Mouse (Mus musculus) forebrain, embryonic 16.5 days (tissue): ENCODE measurements around the gene Dgke. TPM values are rescaled to one million over a fixed set of nuclear protein-coding genes. Genes with fewer than 3 reads are reported as not detected.

Experiments used
- ATAC-seq: fragments of 200-750 bp; cut with Nextera tagmentation; 2 replicates; pipeline ENCODE4 v1.8.0; 2017; ENCODE audit warnings: mild to moderate bottlenecking, moderate library complexity
- H3K27ac ChIP-seq: fragments of 300-500 bp; sonication (generic); 2 replicates; pipeline ENCODE4 v1.5.1; 2014; ENCODE audit warnings: low read length, control low read depth
- H3K27me3 ChIP-seq: fragments of 300-500 bp; sonication (generic); replicated peaks from 2 replicates; pipeline ENCODE4 v1.6.1; 2014; ENCODE audit warnings: low read length; ENCODE audit not compliant: control insufficient read depth, insufficient read depth
- H3K36me3 ChIP-seq: fragments of 300-500 bp; sonication (generic); 2 replicates; pipeline ENCODE4 v1.6.1; 2014; ENCODE audit not compliant: control insufficient read depth, insufficient read depth
- H3K4me1 ChIP-seq: fragments of 300-500 bp; sonication (generic); replicated peaks from 2 replicates; pipeline ENCODE4 v1.6.1; 2014; ENCODE audit warnings: low read length; ENCODE audit not compliant: control insufficient read depth, insufficient read depth
- H3K4me2 ChIP-seq: fragments of 300-500 bp; sonication (generic); 2 replicates; pipeline ENCODE4 v1.6.1; 2014; ENCODE audit warnings: mild to moderate bottlenecking, low read length, control low read depth
- H3K4me3 ChIP-seq: fragments of 300-500 bp; sonication (generic); replicated peaks from 2 replicates; pipeline ENCODE4 v1.5.1; 2014; ENCODE audit warnings: mild to moderate bottlenecking, low read length, control low read depth
- H3K9ac ChIP-seq: fragments of 300-500 bp; sonication (generic); replicated peaks from 2 replicates; pipeline ENCODE4 v1.6.1; 2014; ENCODE audit warnings: low read depth, low read length, control low read depth
- H3K9me3 ChIP-seq: fragments of 300-500 bp; sonication (generic); 2 replicates; pipeline ENCODE4 v1.6.1; 2016; ENCODE audit warnings: low read length; ENCODE audit not compliant: control insufficient read depth
- WGBS: fragments of 180-500 bp; shearing (Covaris S2); extraction: QIAGEN DNeasy Blood & Tissue Kit; methylation state at CpG from one replicate; pipeline ENCODE4 v1.1.7; 2014; 5-methylcytosine and 5-hydroxymethylcytosine counted together
- polyA plus RNA-seq: library from polyadenylated mRNA; unstranded; fragments of >200 nt; fragmentation: Nextera tagmentation; extraction: Ambion mirVana; gene quantifications from 2 replicates; pipeline ENCODE4 v1.2.1, GENCODE M21; 2015

Gene Dgke
- polyA plus RNA-seq, 1 experiment from 2014 or later, result 17.1 TPM

DNA sequence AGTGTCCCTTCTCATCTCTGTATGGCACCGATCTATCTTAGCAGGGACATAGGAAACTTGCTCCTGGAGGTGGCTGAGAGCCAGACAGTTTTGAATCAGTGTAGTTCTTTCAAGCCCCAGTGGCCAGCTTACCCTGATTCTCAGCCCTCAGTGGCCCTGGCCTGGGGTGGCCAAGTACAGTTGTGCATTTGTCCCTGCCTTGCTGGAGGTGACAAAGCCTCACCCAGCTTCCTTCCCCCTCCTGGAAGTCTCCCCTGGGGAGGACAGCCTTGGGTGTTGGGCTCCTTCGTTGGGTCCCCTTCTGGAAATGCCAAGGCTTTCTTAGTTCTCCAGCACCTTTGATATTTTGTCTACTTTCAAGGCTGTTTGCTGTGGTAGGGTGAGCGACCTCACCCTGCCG is 62.9 kb downstream of the Dgke start:
- WGBS, result 82% methylated on average over 4 of the region's 4 CpGs
- Histone ChIP-seq H3K27me3 (peaks cover 17% of the 10 kb centered on the region), H3K4me3 (no peak overlapping the region), H3K27ac (no peak overlapping the region), H3K9ac (no peak overlapping the region), H3K9me3 (no peaks in the 10 kb centered on the region), H3K4me1 (0 out of 2 replicates have a peak, but pooled peaks cover 8% of the 10 kb centered on the region), H3K4me2 (no peak overlapping the region), H3K36me3 (no peaks in the 10 kb centered on the region)
- no peak for ATAC-seq

DNA sequence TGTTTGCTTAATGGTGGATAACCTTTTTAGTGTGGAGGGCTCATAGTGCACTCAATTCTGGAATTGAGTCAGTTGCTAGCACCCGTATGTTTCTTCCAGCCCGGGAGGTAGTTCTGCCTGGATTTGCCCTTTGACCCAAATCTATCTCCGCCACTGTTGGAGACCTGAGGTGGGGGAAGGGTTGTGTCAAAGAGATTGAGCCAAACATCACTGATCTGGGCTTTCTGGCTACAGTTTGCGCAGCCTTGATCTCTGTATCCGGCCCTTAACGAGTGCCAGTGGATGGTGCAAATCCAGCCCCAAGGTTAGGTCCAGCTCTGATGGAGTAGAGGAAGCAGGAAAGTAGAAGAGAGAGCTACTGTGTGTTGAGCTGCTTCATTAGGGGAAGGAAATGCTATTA is 63.6 kb downstream of the Dgke start:
- H3K36me3 ChIP-seq, result no peaks in the 10 kb centered on the region
- no peak overlapping the region for H3K4me2 ChIP-seq
- no peak for ATAC-seq
- 0 out of 2 replicates have a peak, but pooled peaks cover 8% of the 10 kb centered on the region for H3K4me1 ChIP-seq
- H3K27ac ChIP-seq, result no peak overlapping the region
- WGBS, result 70% methylated on average over 6 of the region's 6 CpGs
- H3K4me3 ChIP-seq, result no peak overlapping the region
- H3K9me3 ChIP-seq, result no peaks in the 10 kb centered on the region
- no peak overlapping the region for H3K9ac ChIP-seq
- H3K27me3 ChIP-seq, result peaks cover 18% of the 10 kb centered on the region

DNA sequence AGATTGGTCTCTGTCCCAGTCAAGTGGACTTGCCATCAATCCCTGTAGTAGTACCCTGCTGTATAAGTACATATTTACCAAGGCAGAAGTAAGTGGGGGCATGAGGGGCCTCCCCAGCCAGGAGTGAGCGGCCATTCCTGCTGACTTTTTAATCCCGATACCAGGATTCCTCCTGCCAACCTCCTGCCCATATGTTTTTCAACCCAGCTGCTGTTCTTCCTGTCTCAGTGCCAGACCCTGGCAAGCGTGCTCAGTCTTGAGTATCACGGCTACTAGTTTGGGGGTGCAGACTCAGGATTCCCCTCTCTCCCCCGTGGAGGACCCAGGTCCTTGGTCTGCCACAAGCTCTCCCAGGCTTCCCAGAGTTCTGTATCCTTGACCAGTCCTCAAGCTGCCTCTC is 64.0 kb downstream of the Dgke start:
- H3K9ac ChIP-seq, result no peak overlapping the region
- ATAC-seq, result no peak
- H3K36me3 ChIP-seq, result no peaks in the 10 kb centered on the region
- H3K9me3 ChIP-seq, result no peaks in the 10 kb centered on the region
- H3K27ac ChIP-seq, result no peak overlapping the region
- H3K4me3 ChIP-seq, result no peak overlapping the region
- peaks cover 18% of the 10 kb centered on the region for H3K27me3 ChIP-seq
- H3K4me1 ChIP-seq, result 0 out of 2 replicates have a peak, but pooled peaks cover 8% of the 10 kb centered on the region
- WGBS, result 58% methylated on average over 5 of the region's 5 CpGs
- no peak overlapping the region for H3K4me2 ChIP-seq

DNA sequence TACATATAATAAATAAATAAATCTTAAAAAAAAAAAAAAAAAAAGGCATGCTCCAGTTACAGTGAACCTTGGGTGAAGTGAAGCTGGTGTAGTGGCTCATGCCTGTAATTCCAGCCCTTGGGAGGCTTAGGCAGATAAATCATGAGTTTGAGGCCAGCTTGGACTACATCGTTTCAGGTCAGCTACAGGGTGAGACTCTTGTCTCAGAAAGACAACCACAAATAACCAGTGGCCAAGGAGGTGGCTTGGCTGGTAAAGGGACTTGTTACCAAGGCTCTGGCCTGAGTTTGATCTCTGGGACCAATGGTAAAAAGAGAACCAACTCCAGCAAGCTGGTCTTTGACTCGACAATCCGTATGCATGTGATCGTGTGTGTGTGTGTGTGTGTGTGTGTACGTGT is 64.6 kb downstream of the Dgke start:
- no peak overlapping the region for H3K4me2 ChIP-seq
- no peak overlapping the region for H3K27ac ChIP-seq
- ATAC-seq, result no peak
- no peak overlapping the region for H3K9ac ChIP-seq
- H3K36me3 ChIP-seq, result no peaks in the 10 kb centered on the region
- H3K4me3 ChIP-seq, result no peak overlapping the region
- 0 out of 2 replicates have a peak, but pooled peaks cover 8% of the 10 kb centered on the region for H3K4me1 ChIP-seq
- no peaks in the 10 kb centered on the region for H3K9me3 ChIP-seq
- 93% methylated on average over 5 of the region's 5 CpGs for WGBS
- peaks cover 18% of the 10 kb centered on the region for H3K27me3 ChIP-seq

DNA sequence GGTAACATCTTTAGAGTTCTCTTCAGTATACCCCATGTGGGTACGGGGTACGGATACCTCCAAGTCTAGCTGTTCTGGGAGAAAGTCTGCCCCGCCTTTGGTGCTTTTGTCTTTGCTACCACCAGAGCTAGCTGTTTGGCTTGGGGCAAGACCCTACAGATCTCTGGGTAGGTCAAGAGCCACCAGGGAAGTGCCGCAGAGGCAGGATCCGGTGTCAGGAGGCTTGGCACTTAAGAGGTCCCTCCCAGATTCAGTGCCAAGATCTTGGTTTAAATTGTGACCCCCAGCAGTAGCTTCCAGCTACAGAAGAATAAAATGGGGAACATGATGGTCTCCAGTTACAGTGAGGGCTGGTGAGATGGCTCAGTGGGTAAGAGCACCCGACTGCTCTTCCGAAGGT is 65.1 kb downstream of the Dgke start:
- Histone ChIP-seq H3K4me2 (no peak overlapping the region), H3K27ac (no peak overlapping the region), H3K4me1 (0 out of 2 replicates have a peak, but pooled peaks cover 8% of the 10 kb centered on the region), H3K9me3 (no peaks in the 10 kb centered on the region), H3K9ac (no peak overlapping the region), H3K27me3 (peaks cover 18% of the 10 kb centered on the region), H3K36me3 (no peaks in the 10 kb centered on the region), H3K4me3 (no peak overlapping the region)
- WGBS, result 93% methylated on average over 7 of the region's 7 CpGs
- ATAC-seq, result no peak

DNA sequence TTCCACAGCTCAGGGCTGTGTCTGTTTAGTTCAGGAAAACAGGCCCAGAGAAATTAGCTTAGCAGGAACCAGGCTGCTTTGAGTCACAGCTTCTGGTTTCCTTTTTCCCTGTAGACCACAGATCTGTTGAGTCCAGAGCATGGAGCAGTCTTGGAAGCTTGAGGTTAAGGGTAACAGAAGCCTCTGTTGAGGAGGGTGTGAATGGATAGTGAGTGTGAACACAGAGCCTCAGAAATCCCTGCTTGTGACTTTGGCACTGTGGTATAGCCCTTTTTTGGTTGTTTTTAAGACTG is 66.2 kb downstream of the Dgke start:
- no peak for ATAC-seq
- Histone ChIP-seq H3K9me3 (no peaks in the 10 kb centered on the region), H3K27ac (no peak overlapping the region), H3K36me3 (no peaks in the 10 kb centered on the region), H3K27me3 (peaks cover 18% of the 10 kb centered on the region), H3K9ac (no peak overlapping the region), H3K4me1 (0 out of 2 replicates have a peak, but pooled peaks cover 8% of the 10 kb centered on the region), H3K4me3 (no peak overlapping the region), H3K4me2 (no peak overlapping the region)

DNA sequence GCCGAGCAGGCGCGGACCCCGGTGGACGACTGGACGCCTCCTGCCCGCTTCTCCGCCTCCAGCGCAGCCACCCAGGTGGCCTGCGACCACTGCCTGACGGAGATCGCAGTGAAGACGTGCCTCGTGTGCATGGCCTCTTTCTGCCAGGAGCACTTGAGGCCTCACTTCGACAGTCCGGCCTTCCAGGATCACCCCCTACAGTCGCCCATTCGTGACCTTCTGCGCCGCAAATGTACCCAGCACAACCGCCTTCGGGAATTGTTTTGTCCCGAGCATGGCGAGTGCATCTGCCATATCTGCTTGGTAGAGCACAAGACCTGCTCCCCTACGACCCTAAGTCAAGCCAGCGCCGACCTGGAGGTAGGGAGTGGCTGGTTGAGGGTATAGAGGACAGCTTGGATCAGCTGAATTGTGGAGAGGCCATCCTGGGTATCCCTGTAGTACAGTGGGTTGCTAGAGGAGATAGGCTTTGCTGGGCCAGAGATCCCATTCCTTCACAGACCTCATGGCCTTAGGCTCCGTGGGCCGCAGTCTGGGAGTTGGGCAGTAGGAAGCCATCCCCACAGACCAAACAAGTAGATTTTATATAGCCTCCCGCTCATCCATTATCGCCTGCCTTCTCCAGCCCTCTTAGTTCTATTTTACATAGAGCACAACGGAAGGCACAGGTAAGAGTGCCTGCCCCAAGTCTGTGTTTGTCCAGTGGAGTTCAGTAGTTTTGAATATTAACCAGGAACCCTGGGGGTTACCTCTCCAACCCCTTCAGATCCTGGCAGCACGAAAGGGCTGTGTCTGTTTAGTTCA is 66.7 kb downstream of the Dgke start:
- no peak overlapping the region for H3K27ac ChIP-seq
- peak overlapping the region; percentile 48 for H3K9ac ChIP-seq
- peak overlapping the region; percentile 45 for H3K4me3 ChIP-seq
- 29% methylated on average over 33 of the region's 33 CpGs for WGBS
- peak overlapping the region; percentile 47 for H3K4me2 ChIP-seq
- H3K27me3 ChIP-seq, result peaks cover 18% of the 10 kb centered on the region
- H3K36me3 ChIP-seq, result no peaks in the 10 kb centered on the region
- H3K9me3 ChIP-seq, result no peaks in the 10 kb centered on the region
- ATAC-seq, result no peak
- H3K4me1 ChIP-seq, result 0 out of 2 replicates have a peak, but pooled peaks cover 8% of the 10 kb centered on the region

DNA sequence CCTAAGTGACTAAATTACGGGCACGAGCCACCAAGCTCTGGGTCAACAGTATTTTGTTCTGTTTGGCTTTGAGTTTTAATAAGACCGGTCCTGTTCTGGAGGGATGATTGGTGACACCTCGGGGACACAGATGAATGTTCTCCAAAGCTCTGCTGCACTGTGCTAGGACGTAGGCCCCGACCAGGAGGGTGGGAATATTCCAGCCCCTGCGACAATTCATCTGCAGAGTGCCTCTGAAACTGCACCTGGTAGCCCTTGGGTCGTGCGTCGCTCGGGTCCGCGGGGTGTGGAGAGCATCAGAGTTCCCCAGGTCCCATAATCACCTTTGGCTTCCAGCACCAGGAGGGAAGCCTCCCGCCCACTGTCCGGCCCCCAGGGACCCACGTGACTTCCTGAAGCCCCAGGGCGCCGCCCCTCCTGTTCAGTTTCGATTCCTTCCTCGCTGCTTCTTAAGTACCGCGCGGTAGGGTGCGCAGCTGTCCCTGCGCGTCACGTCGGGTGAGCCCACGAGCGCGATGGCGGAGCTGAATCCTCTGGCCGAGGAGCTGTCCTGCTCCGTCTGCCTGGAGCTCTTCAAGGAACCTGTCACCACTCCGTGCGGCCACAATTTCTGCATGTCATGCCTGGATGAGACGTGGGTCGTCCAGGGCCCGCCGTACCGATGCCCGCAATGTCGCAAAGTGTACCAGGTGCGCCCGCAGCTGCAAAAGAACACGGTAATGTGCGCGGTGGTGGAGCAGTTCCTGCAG is 67.5 kb downstream of the Dgke start, which contains the start of gene Trim25:
Gene Trim25 (plus strand): TSS at position 403 of the 749 bp plus-strand sequence.
- Histone ChIP-seq H3K27ac (no peak within 1 kb of the TSS), H3K9ac (peak within 1 kb of the TSS; percentile 48), H3K4me3 (peak within 1 kb of the TSS; percentile 45), H3K36me3 (no peaks in the 10 kb centered on the region), H3K27me3 (peaks cover 18% of the 10 kb centered on the region), H3K4me1 (0 out of 2 replicates have a peak, but pooled peaks cover 8% of the 10 kb centered on the region), H3K9me3 (no peaks in the 10 kb centered on the region), H3K4me2 (peak within 1 kb of the TSS; percentile 47)
- ATAC-seq, result peak; percentile 68
- 3% methylated on average over 48 of the region's 48 CpGs for WGBS

DNA sequence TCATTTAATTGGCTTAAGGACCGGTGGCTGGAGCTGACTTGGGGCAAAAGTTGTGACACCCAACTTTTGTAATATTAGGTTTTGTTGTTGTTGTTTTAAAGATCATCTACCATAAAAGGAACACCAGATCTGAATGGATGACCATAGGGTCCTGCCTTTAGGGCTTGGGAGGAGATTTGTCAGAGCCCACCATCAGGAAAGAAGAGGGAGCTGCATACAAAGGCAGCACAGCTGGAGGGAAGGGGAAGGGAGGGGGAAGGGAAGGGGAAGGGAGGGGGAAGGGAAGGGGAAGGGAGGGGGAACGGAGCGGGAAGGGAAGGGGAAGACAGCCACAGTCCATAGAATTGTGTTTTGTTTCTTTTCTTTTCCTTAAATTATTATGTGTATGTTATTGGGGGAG is 68.2 kb downstream of the Dgke start:
- Histone ChIP-seq H3K27me3 (peaks cover 18% of the 10 kb centered on the region), H3K9ac (no peak overlapping the region), H3K4me1 (0 out of 2 replicates have a peak, but pooled peaks cover 8% of the 10 kb centered on the region), H3K4me2 (no peak overlapping the region), H3K27ac (no peak overlapping the region), H3K4me3 (no peak overlapping the region), H3K36me3 (no peaks in the 10 kb centered on the region), H3K9me3 (no peaks in the 10 kb centered on the region)
- no peak for ATAC-seq
- WGBS, result 10% methylated on average over 3 of the region's 3 CpGs
